Mouse (Mus musculus): ENCODE data around the gene Fam110c.
"Not testable (repeated sequence)": the region's sequence is repeated elsewhere in the genome, so short reads cannot be mapped to it uniquely, and the experiment has no call there.

Gene Fam110c

GRCm38 (mm10) chr12:31073412-31074354, at the start of gene Fam110c:
Gene Fam110c (plus strand): TSS chr12:31073861.
- DNase-seq, result no peak

GRCm38 (mm10) chr12:31026423-31026822, 47.2 kb upstream of the Fam110c start:
- no peak for DNase-seq

DNA sequence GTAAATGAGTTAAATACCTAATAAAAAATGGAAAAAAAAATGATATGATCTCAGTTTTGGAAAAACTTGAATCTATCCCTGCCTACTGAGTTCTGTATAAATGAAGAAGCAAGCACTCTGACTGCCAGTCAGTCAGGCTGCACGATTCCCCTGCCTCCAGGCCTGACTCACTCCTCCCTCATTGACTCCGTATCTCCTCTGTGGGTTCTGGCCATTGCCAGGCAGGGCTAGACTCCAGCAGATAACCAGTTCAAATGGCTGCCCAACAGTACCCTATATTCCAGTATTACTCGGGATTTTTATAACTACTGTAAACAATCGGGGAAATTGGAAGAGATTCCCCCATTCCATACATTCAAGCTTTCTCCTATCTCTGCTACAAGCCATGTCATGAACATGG, 21.6 kb upstream of the Fam110c start:
- no peak for DNase-seq

DNA sequence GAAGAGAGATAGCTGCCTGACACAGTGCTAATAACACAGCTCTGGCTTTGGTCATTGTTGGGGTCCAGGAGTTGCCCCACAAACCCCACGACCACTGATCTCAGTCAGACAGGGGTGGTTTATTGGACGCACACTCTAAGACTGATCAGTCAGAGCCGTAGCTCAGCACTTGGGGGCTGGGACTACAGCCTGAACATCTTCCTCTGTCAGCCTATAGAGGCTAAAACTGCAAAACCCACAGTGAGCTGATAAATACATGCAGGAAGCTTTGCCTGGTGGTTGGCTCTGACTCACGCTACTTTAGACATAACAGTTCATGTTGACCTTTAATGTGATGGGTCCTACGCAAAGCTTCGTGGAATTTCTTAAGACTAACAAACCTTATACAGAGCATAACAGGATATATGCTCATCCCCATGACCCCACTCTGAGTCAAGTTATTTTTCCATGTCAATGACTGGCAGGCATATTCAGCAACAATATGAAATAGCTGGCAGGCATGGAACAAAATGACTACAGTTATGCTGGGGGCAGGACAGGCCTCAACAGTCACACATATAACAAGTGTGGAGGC, 17.3 kb upstream of the Fam110c start:
- no peak for DNase-seq

DNA sequence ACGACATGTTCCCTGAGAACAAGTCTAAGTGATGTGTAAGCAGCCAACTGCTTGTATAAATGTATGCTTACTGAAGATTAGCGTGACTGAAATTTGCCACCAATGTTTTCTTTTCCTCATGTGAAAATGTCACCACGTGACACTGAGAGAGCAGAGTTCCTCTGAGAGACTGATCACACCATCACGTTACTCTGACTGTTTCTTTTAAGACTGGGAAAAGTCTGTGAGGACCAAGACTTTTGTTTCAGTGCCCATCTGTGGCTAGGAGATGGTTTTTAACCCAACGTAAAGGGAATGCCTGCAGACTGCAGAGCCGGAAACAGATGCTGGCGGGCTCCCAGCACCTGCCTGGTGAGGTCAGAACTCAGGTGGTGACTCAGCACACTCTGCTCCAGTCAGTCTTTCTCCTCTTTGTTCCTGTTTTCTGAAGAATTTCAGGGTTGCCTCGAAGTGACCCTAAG, 14.2 kb upstream of the Fam110c start:
- DNase-seq, result no peak

- no peak for DNase-seq
These were observed 13.4 kb upstream of the Fam110c start for GRCm38 (mm10) chr12:31060245-31060644.

DNA sequence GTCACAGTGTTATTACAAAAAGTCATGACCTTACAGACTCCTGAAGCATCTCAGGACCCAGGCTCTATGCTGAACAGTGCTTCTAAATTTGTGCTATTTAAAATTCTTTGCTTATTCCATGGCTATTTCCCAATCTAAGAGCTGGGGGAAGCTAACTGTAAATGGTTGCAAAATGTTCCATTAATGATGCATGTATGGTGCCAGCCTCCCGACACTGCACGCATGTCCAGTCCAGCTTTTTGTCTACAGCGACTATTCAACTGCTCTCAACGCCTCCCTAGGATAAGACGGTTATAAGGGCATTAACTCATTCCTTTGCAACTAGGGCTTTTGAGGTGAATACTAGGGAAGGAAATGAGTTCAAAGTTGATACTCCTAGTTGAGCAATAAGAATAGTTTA, 2.4 kb upstream of the Fam110c start:
- DNase-seq, result no peak

DNA sequence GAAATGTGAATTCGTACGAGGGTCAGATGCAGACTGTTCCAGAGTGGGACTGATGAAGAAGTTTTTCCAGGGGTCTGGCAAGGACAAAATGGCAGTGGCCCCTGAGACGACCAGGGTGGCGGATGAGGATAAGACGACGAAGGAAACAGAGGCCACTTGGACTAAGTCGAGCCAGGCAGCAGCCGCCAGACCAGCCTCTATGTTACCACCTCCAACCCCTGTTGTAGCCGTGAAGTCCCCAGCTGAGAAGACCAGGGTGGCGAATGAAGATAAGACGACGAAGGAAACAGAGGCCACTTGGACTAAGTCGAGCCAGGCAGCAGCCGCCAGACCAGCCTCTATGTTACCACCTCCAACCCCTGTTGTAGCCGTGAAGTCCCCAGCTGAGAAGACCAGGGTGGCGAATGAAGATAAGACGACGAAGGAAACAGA, 710 bp downstream of the Fam110c start:
- DNase-seq, result not testable (repeated sequence)

DNA sequence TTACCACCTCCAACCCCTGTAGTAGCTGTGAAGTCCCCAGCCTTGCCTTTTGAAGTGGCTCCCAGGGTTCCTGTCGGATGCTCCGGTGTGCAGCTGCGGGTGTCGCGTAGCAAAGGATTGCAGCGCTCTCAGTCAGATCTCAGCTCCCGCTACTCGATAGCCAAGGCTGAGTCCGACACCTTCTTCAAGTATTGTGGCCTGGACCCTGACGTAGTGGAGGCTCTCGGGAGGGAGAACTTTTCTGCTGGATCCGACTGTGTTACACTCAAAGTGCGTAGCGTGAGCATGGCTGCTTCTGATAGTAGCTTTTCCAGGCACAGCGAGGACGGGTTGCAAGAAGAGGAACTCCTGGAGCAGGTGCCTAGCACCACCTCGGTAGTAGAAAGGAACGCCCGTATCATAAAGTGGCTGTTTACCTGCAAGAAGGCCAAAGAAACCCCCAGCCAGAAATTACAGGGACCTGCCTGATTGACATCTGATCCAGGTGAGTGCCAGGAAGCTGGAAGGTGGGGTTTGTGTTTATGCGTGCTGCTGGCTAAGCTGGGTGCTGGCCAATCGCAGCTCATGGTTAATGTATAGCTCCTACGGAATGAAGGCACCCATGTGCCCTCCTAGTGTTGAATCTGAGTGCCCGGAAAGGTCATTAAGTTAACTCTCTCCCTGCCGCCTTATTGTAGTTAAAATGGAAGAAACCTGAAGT, 1.3 kb downstream of the Fam110c start:
- DNase-seq, result no peak

- no peak for DNase-seq
These were observed 3.4 kb downstream of the Fam110c start for GRCm38 (mm10) chr12:31077020-31077419.

DNA sequence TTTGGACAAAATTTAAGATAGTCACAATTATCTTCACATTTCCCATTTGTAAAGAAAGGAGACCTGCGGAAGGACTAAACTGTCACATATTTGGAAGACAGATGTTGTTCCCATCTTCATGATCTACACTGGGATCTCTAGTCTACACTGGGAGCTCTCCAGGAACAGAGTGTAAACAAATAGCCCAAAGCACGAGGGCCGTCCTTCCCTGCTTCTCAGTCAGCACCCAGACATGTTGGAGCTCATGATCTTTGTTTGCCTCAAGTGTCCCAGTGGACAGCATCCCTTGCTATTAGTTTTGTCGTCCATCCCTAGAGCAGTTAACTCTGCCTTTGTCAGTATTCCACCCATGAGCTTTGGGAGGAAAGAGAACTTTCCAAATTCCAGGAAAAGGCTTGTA, 4.4 kb downstream of the Fam110c start:
- DNase-seq, result no peak

DNA sequence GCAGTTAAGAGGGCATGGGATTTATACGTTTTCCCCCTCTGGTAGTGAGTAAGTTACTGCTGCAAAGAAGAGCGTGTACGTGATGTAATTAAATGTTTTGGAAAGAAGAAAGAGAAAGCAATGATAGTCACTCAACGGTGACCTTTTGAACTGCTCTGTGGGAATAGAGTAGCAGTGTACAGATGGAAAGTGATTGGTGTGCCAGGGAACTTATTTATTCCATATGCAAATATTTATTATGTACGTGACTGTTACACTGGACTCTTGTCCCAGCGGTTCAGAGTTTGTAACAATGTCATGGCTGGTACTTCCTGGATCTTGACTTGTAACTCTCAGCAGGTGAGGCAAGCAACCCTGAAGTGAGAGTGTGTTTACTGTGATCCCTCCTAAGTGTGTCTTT, 6.7 kb downstream of the Fam110c start:
- DNase-seq, result no peak

DNA sequence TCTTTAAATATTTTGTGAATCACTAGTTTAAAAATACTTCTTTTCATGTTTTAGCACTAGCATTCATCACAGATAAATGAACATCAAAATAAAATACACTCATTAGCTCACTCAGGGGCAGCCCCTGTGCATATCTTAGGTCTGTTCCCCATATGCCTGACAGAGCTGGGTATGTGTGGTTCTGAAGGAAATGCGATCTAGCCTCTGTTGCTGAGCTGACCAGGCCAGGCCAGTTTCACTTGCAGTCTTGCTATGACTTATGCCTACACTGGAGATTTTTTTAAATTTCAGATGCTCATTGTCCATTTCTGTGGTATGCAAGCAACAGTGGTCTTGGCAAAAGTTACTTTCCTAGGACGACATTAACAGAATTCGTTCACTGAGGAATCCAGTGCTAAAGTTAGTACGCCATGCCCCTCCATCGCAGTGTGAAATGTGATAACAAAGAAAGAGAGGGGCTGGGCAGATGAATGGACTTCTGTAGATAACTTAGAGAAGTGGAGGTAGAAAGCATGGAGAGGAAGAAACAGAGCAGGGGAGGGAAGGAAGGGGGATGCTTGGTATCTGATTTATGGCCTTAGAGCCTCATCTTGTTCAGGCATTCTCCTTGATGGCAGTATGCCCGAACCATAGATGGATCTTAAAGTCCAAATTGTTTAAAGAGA, 7.4 kb downstream of the Fam110c start:
- no peak for DNase-seq

- DNase-seq, result no peak
These were observed 9.3 kb downstream of the Fam110c start for GRCm38 (mm10) chr12:31083007-31083406.

DNA sequence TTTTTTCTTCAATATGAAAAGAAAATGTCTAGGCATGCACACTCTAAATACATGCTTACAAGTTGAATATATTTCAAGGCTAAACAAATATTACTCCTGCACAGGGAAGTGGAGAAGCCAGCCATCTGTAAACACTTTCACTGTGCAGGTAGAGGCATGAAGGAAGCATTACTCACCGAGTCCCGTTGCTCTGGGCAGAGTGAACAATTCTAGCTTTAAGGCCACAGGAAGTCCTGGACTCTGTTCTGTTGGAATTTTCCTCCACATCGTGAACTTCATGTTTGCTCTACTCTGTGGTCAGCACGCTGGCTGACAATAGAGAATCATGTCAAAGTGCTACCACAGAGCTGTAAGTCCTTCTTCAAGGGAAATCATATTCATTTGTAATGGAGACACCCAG, 9.7 kb downstream of the Fam110c start:
- DNase-seq, result no peak

GRCm38 (mm10) chr12:31087060-31087459, 13.4 kb downstream of the Fam110c start:
- no peak for DNase-seq

GRCm38 (mm10) chr12:31090401-31090800, 16.7 kb downstream of the Fam110c start:
- DNase-seq, result no peak

DNA sequence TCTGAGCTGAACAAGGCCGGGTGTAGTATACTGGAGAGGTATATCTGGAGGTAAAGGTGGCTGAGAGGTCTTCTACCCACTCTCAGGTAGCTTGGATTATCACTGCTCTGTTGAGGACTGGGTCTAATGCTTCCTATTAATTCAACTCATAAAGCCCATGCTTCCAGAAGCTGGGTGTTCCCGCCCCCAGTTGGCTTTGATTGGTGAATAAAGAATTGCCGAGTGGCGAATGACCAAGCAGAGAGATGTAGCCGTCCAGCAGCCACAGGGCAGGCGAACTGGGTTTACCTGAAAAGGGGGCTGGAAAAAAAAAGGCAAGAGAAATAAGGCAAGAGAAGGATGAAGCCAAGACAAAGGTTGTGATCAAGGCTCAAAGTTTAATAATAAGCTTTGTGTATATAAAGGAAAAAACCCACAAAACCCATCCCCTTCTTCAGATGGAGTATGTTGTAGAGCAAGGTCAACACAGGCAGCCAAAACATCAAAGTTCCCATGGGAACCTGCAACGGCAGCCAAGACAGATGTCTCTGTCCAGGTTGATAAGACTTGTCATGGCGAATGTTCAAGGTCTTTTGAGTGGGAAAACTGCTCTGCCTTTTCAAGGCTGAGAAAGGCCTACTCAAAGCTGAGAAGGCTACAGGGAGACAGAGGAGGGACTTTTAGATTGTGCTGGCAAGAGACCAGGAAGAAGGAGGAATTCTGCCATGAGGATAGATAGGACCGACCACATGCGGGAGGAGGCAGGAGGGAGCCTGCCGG, 17.4 kb downstream of the Fam110c start:
- DNase-seq, result no peak

DNA sequence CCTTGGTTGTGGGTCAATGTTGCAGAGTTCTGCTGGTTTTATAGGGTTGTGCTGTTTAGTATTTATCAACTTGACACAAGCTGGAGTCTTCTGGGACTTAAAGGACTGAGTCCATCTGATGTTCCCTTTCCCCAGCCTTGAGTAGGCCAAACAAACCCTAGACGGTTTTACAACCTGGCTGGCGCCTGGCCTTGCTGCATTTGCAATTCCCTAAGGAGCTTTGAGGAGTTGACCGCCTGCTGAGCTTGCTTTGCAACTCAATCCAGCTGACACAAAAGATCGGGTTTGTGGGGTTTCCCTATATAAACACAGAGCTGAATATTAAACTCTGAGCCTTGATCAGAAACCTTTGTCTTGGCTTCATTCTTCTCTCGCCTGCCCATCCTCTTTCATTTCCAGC, 18.8 kb downstream of the Fam110c start:
- DNase-seq, result no peak

DNA sequence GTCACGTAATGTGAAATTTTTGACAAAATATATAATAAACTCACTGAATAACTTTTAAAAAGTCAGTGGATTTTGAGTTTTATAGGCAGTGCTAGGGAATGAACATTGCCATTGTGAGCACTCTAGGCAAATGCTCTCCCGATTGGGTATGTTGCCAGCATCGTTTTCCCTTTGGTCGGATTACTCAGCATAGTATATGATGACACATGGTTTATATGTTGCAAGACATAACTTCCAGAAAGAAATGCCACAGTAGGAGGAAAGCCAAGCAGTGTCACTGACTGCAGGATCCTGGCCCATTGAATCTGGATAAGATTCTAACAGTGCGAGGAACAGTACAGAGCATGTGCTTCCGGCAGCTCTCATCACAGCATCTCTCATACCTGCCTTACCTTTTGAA, 23.5 kb downstream of the Fam110c start:
- DNase-seq, result no peak

- no peak for DNase-seq
These were observed 27.5 kb downstream of the Fam110c start for GRCm38 (mm10) chr12:31101190-31101589.

DNA sequence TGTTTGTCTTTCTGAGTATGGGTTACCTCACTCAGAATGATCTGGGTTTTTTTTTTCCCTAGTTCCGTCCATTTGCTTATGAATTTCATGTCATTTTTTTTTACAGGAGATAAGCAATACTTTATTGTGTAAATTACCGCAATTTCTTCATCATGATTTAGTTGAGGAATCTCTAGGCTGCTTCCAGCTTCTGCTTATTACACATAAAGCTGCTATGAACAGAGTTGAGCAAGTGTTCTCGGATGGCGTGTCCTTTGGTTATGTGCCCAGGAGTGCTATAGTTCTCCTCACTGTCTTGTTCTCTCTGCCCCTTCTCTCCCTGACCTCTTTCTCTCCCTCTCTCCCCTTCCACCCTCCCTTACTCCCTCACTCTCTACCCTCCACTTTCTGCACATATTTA, 28.2 kb downstream of the Fam110c start:
- no peak for DNase-seq

Measured in thymus, postnatal 36 days (tissue).